Mouse (Mus musculus) MEL (cell line): ENCODE measurements around the gene Fam107b. TPM values are rescaled to one million over a fixed set of nuclear protein-coding genes. Genes with fewer than 3 reads are reported as not detected.

Source experiments
- DNase-seq: peaks from one replicate; pipeline ENCODE4 v3.0.0; 2011; ENCODE audit warnings: low read depth, low spot score
- H3K27ac ChIP-seq: 2 replicates; pipeline ENCODE4 v1.5.1; 2012; ENCODE audit warnings: low read depth, mild to moderate bottlenecking, control low read depth, low read length, moderate library complexity; ENCODE audit not compliant: control insufficient read depth
- H3K27me3 ChIP-seq, 2 experiments: fragments of 150-350 bp in 1 of 2; sonication (generic) in 1 of 2; 2 replicates each; pipeline ENCODE4 v1.6.1; 2012; ENCODE audit warnings: low read length in 2 of 2, mild to moderate bottlenecking in 2 of 2, improper control_type of control experiment in 1 of 2, moderate library complexity in 1 of 2; ENCODE audit not compliant: insufficient read depth in 2 of 2, control insufficient read depth in 1 of 2
- H3K36me3 ChIP-seq, 2 experiments: 2 replicates each; pipeline ENCODE4 v1.6.1; 2012 to 2014; ENCODE audit warnings: low read length in 2 of 2, improper control_type of control experiment in 1 of 2, inconsistent platforms in 1 of 2, mild to moderate bottlenecking in 1 of 2; ENCODE audit not compliant: insufficient read depth in 2 of 2, control insufficient read depth in 1 of 2
- H3K4me1 ChIP-seq, 2 experiments: fragments of 150-350 bp in 1 of 2; sonication (generic) in 1 of 2; 2 replicates each; pipeline ENCODE4 v1.6.1; 2012; ENCODE audit warnings: low read length in 2 of 2, improper control_type of control experiment in 1 of 2, mild to moderate bottlenecking in 1 of 2; ENCODE audit not compliant: insufficient read depth in 2 of 2, control insufficient read depth in 1 of 2
- H3K4me3 ChIP-seq, 2 experiments: fragments of 150-350 bp in 1 of 2; sonication (generic) in 1 of 2; 2 replicates each; pipeline ENCODE4 v1.5.1; 2012; ENCODE audit warnings: low read depth in 2 of 2, low read length in 2 of 2, mild to moderate bottlenecking in 2 of 2, moderate library complexity in 2 of 2, control low read depth in 1 of 2, improper control_type of control experiment in 1 of 2; ENCODE audit not compliant: control insufficient read depth in 1 of 2, insufficient read depth in 1 of 2
- H3K79me2 ChIP-seq: 2 replicates; pipeline ENCODE4 v1.6.1; 2012; ENCODE audit warnings: mild to moderate bottlenecking, low read length, moderate library complexity; ENCODE audit not compliant: control insufficient read depth, poor library complexity, insufficient read depth
- H3K9ac ChIP-seq: 2 replicates; pipeline ENCODE4 v1.6.1; 2012; ENCODE audit warnings: low read depth, mild to moderate bottlenecking, control low read depth, low read length, moderate library complexity; ENCODE audit not compliant: control insufficient read depth, poor library complexity, severe bottlenecking
- H3K9me3 ChIP-seq: fragments of 150-350 bp; sonication (generic); replicated peaks from 2 replicates; pipeline ENCODE4 v1.6.1; 2012; ENCODE audit warnings: mild to moderate bottlenecking, low read length, improper control_type of control experiment, moderate library complexity; ENCODE audit not compliant: insufficient read depth
- CTCF ChIP-seq, 3 experiments: IDR thresholded peaks in 2 of 3; conservative IDR thresholded peaks in 1 of 3; 2 replicates each; pipeline ENCODE4 v1.5.1; 2011 to 2012; ENCODE audit warnings: low read length in 3 of 3, low read depth in 2 of 3, mild to moderate bottlenecking in 2 of 3, improper control_type of control experiment in 1 of 3, inconsistent platforms in 1 of 3, mixed read lengths in 1 of 3, moderate library complexity in 1 of 3; ENCODE audit not compliant: control insufficient read depth in 1 of 3, insufficient read depth in 1 of 3, poor library complexity in 1 of 3, severe bottlenecking in 1 of 3
- E2F4 ChIP-seq: IDR thresholded peaks from 2 replicates; pipeline ENCODE4 v1.6.1; 2011; ENCODE audit warnings: low read depth, low read length, improper control_type of control experiment, borderline replicate concordance
- ELF1 ChIP-seq: IDR thresholded peaks from 2 replicates; pipeline ENCODE4 v1.6.1; 2014; ENCODE audit warnings: low read depth, mild to moderate bottlenecking, inconsistent platforms, low read length, improper control_type of control experiment, moderate library complexity
- ETS1 ChIP-seq: IDR thresholded peaks from 2 replicates; pipeline ENCODE4 v1.6.1; 2012; ENCODE audit warnings: low read depth, mild to moderate bottlenecking, inconsistent platforms, low read length, improper control_type of control experiment, moderate library complexity
- GATA1 ChIP-seq: IDR thresholded peaks from 2 replicates; pipeline ENCODE4 v1.6.1; 2011; ENCODE audit warnings: low read depth, low read length, improper control_type of control experiment
- JUND ChIP-seq: IDR thresholded peaks from 2 replicates; pipeline ENCODE4 v1.6.1; 2011; ENCODE audit warnings: low read depth, mild to moderate bottlenecking, improper control_type of control experiment, low read length
- KAT2A ChIP-seq: conservative IDR thresholded peaks from 2 replicates; pipeline ENCODE4 v1.6.1; 2012; ENCODE audit warnings: low read depth, low read length, improper control_type of control experiment, inconsistent platforms
- MAFK ChIP-seq: IDR thresholded peaks from 2 replicates; pipeline ENCODE4 v1.6.1; 2011; ENCODE audit warnings: low read depth, mild to moderate bottlenecking, low read length, improper control_type of control experiment, borderline replicate concordance
- MAZ ChIP-seq: IDR thresholded peaks from 2 replicates; pipeline ENCODE4 v1.6.1; 2012; ENCODE audit warnings: low read depth, mild to moderate bottlenecking, inconsistent platforms, low read length, improper control_type of control experiment
- MYC ChIP-seq: IDR thresholded peaks from 2 replicates; pipeline ENCODE4 v1.6.1; 2011; ENCODE audit warnings: low read depth, mild to moderate bottlenecking, low read length, improper control_type of control experiment, moderate library complexity
- POLR2AphosphoS2 ChIP-seq: IDR thresholded peaks from 2 replicates; pipeline ENCODE4 v1.6.1; 2011; ENCODE audit warnings: low read length, improper control_type of control experiment
- RAD21 ChIP-seq: IDR thresholded peaks from 2 replicates; pipeline ENCODE4 v1.6.1; 2011; ENCODE audit warnings: mild to moderate bottlenecking, low read depth, low read length, improper control_type of control experiment
- SIN3A ChIP-seq: IDR thresholded peaks from 2 replicates; pipeline ENCODE4 v1.6.1; 2012; ENCODE audit warnings: low read length, improper control_type of control experiment, inconsistent platforms
- TAL1 ChIP-seq: IDR thresholded peaks from 2 replicates; pipeline ENCODE4 v1.6.1; 2012; ENCODE audit warnings: mild to moderate bottlenecking, inconsistent platforms, low read length, moderate library complexity, mixed read lengths
- TBP ChIP-seq: IDR thresholded peaks from 2 replicates; pipeline ENCODE4 v1.8.0; 2011; ENCODE audit warnings: low read depth, low read length, improper control_type of control experiment
- UBTF ChIP-seq: IDR thresholded peaks from 2 replicates; pipeline ENCODE4 v1.6.1; 2012; ENCODE audit warnings: low read depth, mild to moderate bottlenecking, inconsistent platforms, low read length, improper control_type of control experiment, moderate library complexity, borderline replicate concordance; ENCODE audit not compliant: insufficient read depth
- USF2 ChIP-seq, 2 experiments: IDR thresholded peaks; 2 replicates each; pipeline ENCODE4 v1.6.1; 2011 to 2012; ENCODE audit warnings: improper control_type of control experiment in 2 of 2, low read length in 2 of 2, borderline replicate concordance in 1 of 2, inconsistent platforms in 1 of 2, low read depth in 1 of 2, mild to moderate bottlenecking in 1 of 2; ENCODE audit not compliant: insufficient read depth in 1 of 2
- ZMIZ1 ChIP-seq: IDR thresholded peaks from 2 replicates; pipeline ENCODE4 v1.6.1; 2012; ENCODE audit warnings: low read depth, mild to moderate bottlenecking, inconsistent platforms, low read length, improper control_type of control experiment, moderate library complexity
- ZNF384 ChIP-seq: IDR thresholded peaks from 2 replicates; pipeline ENCODE4 v1.6.1; 2012; ENCODE audit warnings: low read depth, mild to moderate bottlenecking, inconsistent platforms, low read length, improper control_type of control experiment
- polyA plus RNA-seq, 2 experiments: library from polyadenylated mRNA; stranded (reverse) in 1 of 2; unstranded in 1 of 2; fragments of >175 nt in 1 of 2; fragments of >200 nt in 1 of 2; gene quantifications; 2 replicates each; pipeline versions ENCODE4 v1.2.1 to v1.2.4; 2012; ENCODE audit warnings: low replicate concordance in 2 of 2, low read depth in 1 of 2; ENCODE audit not compliant: insufficient read length in 2 of 2, insufficient read depth in 1 of 2, missing spikeins in 1 of 2
- total RNA-seq: library from RNA; depleted of rRNA; stranded (reverse); fragments of 300-350 nt; gene quantifications from 2 replicates; pipeline ENCODE4 v1.2.3, GENCODE M21; 2012

Fam107b gene
- total and polyA plus RNA-seq, 3 experiments, result 10.0 to 15.5 TPM; not detected in 1

GRCm38 (mm10) chr2:3737917-3738694, 167.8 kb downstream of the Fam107b start:
- no peaks in the 10 kb centered on the region for H3K9me3 ChIP-seq
- no peaks in the 10 kb centered on the region for H3K79me2 ChIP-seq
- no peak for TF ChIP-seq UBTF
- no peak for TF ChIP-seq RAD21
- TF ChIP-seq MYC, result no peak
- no peak for TF ChIP-seq SIN3A
- H3K36me3 ChIP-seq, result no peaks in the 10 kb centered on the region; a peak in 1 of 4 replicates
- DNase-seq, result no peak
- H3K4me3 ChIP-seq, result no peak overlapping the region
- no peak overlapping the region for H3K27ac ChIP-seq
- no peaks in the 10 kb centered on the region for H3K4me1 ChIP-seq
- H3K27me3 ChIP-seq, result no peaks in the 10 kb centered on the region
- H3K9ac ChIP-seq, result no peak overlapping the region

- no peak for DNase-seq
- Histone ChIP-seq H3K9me3 (no peaks in the 10 kb centered on the region), H3K9ac (no peak overlapping the region)
- TF ChIP-seq ETS1, result no peak
- no peak for TF ChIP-seq ELF1
- TF ChIP-seq UBTF, result no peak
- no peak for TF ChIP-seq POLR2AphosphoS2
- TF ChIP-seq MAZ, result no peak
- TF ChIP-seq ZNF384, result no peak
- TF ChIP-seq USF2 (IDR thresholded peaks at IDR 0.05; ENCODE audit: borderline replicate concordance in 1 of 2, insufficient read depth in 1 of 2, low read depth in 1 of 2, low read length in 2 of 2), result no peak
- no peak for TF ChIP-seq RAD21
- no peak for TF ChIP-seq CTCF (IDR thresholded peaks at IDR 0.05 in 2 of 3, conservative IDR thresholded peaks at IDR 0.05 in 1 of 3; ENCODE audit: control insufficient read depth in 1 of 3, insufficient read depth in 1 of 3, low read depth in 2 of 3, low read length in 3 of 3, poor library complexity in 1 of 3, severe bottlenecking in 1 of 3)
- TF ChIP-seq MAFK, result no peak
- no peak for TF ChIP-seq TBP
- TF ChIP-seq KAT2A, result no peak
- no peak for TF ChIP-seq ZMIZ1
- TF ChIP-seq GATA1, result no peak
- TF ChIP-seq JUND, result no peak
- TF ChIP-seq E2F4, result no peak
- TF ChIP-seq TAL1, result no peak
- TF ChIP-seq, all 39 proteins: peak for 0
- Histone ChIP-seq H3K36me3 (no peaks in the 10 kb centered on the region; a peak in 1 of 4 replicates), H3K27me3 (no peaks in the 10 kb centered on the region), H3K4me1 (no peaks in the 10 kb centered on the region), H3K27ac (no peak overlapping the region), H3K79me2 (no peaks in the 10 kb centered on the region), H3K4me3 (no peak overlapping the region)
Observed at GRCm38 (mm10) chr2:3738734-3739133, 168.4 kb downstream of the Fam107b start.
